In the genomic region with DNA sequence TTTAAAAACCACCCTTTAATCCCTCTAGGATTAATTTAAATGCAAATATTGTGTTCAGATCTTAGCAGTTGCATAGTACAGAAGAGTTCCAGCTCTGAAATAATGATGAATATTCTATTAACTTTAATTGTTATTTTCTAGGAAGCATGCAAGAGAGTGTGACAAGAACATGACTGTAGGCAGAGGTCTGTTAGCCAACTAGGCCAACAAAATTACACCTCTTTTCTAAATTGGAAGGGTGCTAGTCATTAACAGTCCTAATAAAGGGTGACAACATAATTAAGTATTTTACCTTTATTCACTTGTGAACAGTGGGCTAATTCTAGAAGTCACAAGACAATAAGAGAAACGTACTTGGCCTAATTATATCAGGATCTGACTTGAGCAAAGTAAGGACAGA, we compare ENCODE assay signal across 25 mouse cellular contexts.
"Had no signal": no experiment of that assay in that cellular context is flagged by ENCODE, and none has a peak within 500 bp of the region (broad histone marks: within the 10 kb centered on the region; RNA-seq: fewer than 3 reads in every experiment).

No protein-coding gene starts in this region.

- H3K9ac ChIP-seq: heart, embryonic 13.5 days; heart, embryonic 15.5 days; hindbrain, embryonic 13.5 days; hindbrain, embryonic 15.5 days; limb, embryonic 13.5 days; limb, embryonic 15.5 days; liver, embryonic 12.5 days; liver, embryonic 14.5 days had no signal

- H3K4me1 ChIP-seq: heart, embryonic 13.5 days; heart, embryonic 15.5 days; hindbrain, embryonic 13.5 days; hindbrain, embryonic 15.5 days; limb, embryonic 13.5 days; limb, embryonic 15.5 days; liver, embryonic 12.5 days had no signal

- H3K4me3 ChIP-seq: heart, adult 2 months; heart, embryonic 13.5 days; heart, embryonic 15.5 days; hindbrain, embryonic 13.5 days; hindbrain, embryonic 15.5 days; layer of hippocampus, adult 2 months; left cerebral cortex, adult 2 months; limb, embryonic 13.5 days; limb, embryonic 15.5 days; liver, embryonic 12.5 days had no signal

- ATAC-seq: hindbrain, postnatal 0 days; intestine, embryonic 16.5 days; liver, embryonic 12.5 days had no signal

- H3K27me3 ChIP-seq: heart, embryonic 13.5 days; heart, embryonic 15.5 days; hindbrain, embryonic 13.5 days; hindbrain, embryonic 15.5 days; limb, embryonic 13.5 days; limb, embryonic 15.5 days; liver, embryonic 12.5 days had no signal

- H3K36me3 ChIP-seq: heart, embryonic 13.5 days; heart, embryonic 15.5 days; hindbrain, embryonic 13.5 days; hindbrain, embryonic 15.5 days; limb, embryonic 13.5 days; limb, embryonic 15.5 days; liver, embryonic 12.5 days had no signal

- DNase-seq: gastrocnemius, postnatal 14 days; gastrocnemius, postnatal 36 days; heart, adult 2 months; heart, postnatal 14 days; heart, postnatal 36 days; kidney, adult 11 months; kidney, adult 8-10 months; kidney, postnatal 10 days; kidney, postnatal 25 days; kidney, postnatal 4 days; left cerebral cortex, postnatal 4 days; lung, adult 18-20 months had no signal

- H3K27ac ChIP-seq: heart, adult 2 months; heart, embryonic 13.5 days; heart, embryonic 15.5 days; hindbrain, embryonic 13.5 days; hindbrain, embryonic 15.5 days; hindbrain, postnatal 0 days; layer of hippocampus, adult 2 months; left cerebral cortex, adult 2 months; limb, embryonic 13.5 days; limb, embryonic 15.5 days; liver, embryonic 12.5 days; liver, embryonic 14.5 days had no signal

- H3K9me3 ChIP-seq: heart, embryonic 13.5 days; heart, embryonic 15.5 days; hindbrain, embryonic 13.5 days; hindbrain, embryonic 15.5 days; limb, embryonic 13.5 days; limb, embryonic 15.5 days; liver, embryonic 12.5 days had no signal

- H3K4me2 ChIP-seq: heart, embryonic 11.5 days; heart, embryonic 13.5 days; heart, embryonic 15.5 days; hindbrain, embryonic 13.5 days; hindbrain, embryonic 15.5 days; limb, embryonic 13.5 days; limb, embryonic 15.5 days; liver, embryonic 12.5 days had no signal
